Mouse (Mus musculus) layer of hippocampus, postnatal 10 days (tissue): Measurements from ENCODE around the gene Rpl3l. TPM values are rescaled to one million over a fixed set of nuclear protein-coding genes. Genes with fewer than 3 reads are reported as not detected.
A peak's percentile ranks its signal among the peaks of the same experiment; 100 is the strongest.
"Not testable (repeated sequence)": the region's sequence is repeated elsewhere in the genome, so short reads cannot be mapped to it uniquely, and the experiment has no call there.

ENCODE experiments used
- DNase-seq, 2 experiments: peaks; one replicate each; pipeline ENCODE4 v3.0.0; 2021; ENCODE audit warnings: low spot score in 2 of 2
- total RNA-seq, 2 experiments: library from RNA; stranded (reverse); gene quantifications; 2 replicates each; pipeline ENCODE4 v1.2.3; 2021

The Rpl3l gene
- total RNA-seq, 2 experiments from 2014 or later: 0.53 to 0.62 TPM

- DNase-seq: peak; percentile 96 to 98
Observed at GRCm38 (mm10) chr17:24719494-24720222, 8.0 kb upstream of the Rpl3l start.

GRCm38 (mm10) chr17:24720616-24721015 lies 7.0 kb upstream of the Rpl3l start:
- not testable (repeated sequence) for DNase-seq

GRCm38 (mm10) chr17:24721383-24721955 lies 6.2 kb upstream of the Rpl3l start:
- not testable (repeated sequence) for DNase-seq

GRCm38 (mm10) chr17:24722220-24722924 lies 5.2 kb upstream of the Rpl3l start:
- no peak for DNase-seq

- no peak for DNase-seq
Observed at GRCm38 (mm10) chr17:24723122-24723880, 4.3 kb upstream of the Rpl3l start.

- no peak for DNase-seq
Observed at GRCm38 (mm10) chr17:24723881-24724180, 3.8 kb upstream of the Rpl3l start.

- peak; percentile 98 to 99 for DNase-seq
Observed at GRCm38 (mm10) chr17:24724184-24724583, 3.4 kb upstream of the Rpl3l start, which contains the start of gene Ndufb10. Gene Ndufb10, minus strand, starts transcription at chr17:24724478.

GRCm38 (mm10) chr17:24725637-24726390 lies 1.8 kb upstream of the Rpl3l start:
- no peak for DNase-seq

GRCm38 (mm10) chr17:24728184-24728583 lies 564 bp downstream of the Rpl3l start:
- no peak for DNase-seq

GRCm38 (mm10) chr17:24729067-24729466 lies 1.4 kb downstream of the Rpl3l start:
- DNase-seq: no peak

GRCm38 (mm10) chr17:24730787-24731186 lies 3.2 kb downstream of the Rpl3l start:
- DNase-seq: no peak

GRCm38 (mm10) chr17:24732233-24732935 lies 4.8 kb downstream of the Rpl3l start:
- DNase-seq: no peak

- no peak for DNase-seq
Observed at GRCm38 (mm10) chr17:24733434-24734050, 5.9 kb downstream of the Rpl3l start.

- DNase-seq: no peak
Observed at GRCm38 (mm10) chr17:24734513-24734912, 6.9 kb downstream of the Rpl3l start.

GRCm38 (mm10) chr17:24735446-24735845 lies 7.8 kb downstream of the Rpl3l start:
- DNase-seq: no peak

GRCm38 (mm10) chr17:24736330-24737051 lies 8.9 kb downstream of the Rpl3l start, which contains the start of gene Msrb1:
Gene Msrb1, plus strand, starts transcription at chr17:24736642.
- peak; percentile 86 to 91 for DNase-seq

- DNase-seq: no peak
Observed at GRCm38 (mm10) chr17:24737135-24737810, 9.7 kb downstream of the Rpl3l start.

GRCm38 (mm10) chr17:24738238-24738637 lies 10.6 kb downstream of the Rpl3l start:
- no peak for DNase-seq
